Mouse (Mus musculus): Measurements from ENCODE around the gene Snap47.
"Not testable (repeated sequence)": the region's sequence is repeated elsewhere in the genome, so short reads cannot be mapped to it uniquely, and the experiment has no call there.

Snap47 gene

DNA sequence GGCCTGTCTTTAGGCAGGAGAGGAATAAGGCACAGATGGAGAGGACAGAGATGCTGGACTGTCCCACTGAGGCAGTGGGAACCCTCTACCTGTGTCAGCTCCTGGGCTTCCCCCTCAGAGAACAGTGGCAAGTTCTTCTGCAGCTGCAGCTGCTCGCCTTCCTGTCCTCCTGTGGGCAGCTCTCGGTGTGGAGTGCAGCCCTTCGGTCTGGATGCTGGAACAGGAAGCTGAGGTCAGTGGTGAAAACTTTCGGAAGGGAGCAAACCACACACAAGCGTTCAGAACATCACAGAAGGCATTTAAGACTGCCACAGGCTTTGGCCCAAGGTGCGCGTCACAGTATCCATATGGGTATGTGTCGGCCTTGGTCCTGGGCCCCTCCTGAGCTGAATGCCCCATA is 29.6 kb downstream of the Snap47 start:
- DNase-seq, result no peak

DNA sequence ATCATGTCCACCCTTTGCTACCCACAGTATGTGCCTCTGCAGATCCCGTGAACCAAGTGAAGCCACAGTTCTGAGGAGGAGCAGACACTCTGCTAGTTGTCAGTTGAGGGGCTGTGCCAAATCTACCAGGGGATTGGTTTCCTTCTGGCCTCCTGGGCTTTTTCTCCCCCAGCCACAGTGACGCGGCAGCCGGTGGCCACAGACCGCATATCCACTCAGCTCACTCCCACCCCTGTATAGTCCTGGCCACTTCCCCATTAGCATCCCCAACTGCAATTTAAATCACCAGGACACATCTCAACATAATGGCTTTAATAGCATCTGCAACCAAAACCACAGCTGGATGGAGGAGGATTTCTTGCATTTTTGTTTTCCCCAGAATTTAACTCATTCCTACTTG is 32.3 kb downstream of the Snap47 start:
- no peak for DNase-seq

DNA sequence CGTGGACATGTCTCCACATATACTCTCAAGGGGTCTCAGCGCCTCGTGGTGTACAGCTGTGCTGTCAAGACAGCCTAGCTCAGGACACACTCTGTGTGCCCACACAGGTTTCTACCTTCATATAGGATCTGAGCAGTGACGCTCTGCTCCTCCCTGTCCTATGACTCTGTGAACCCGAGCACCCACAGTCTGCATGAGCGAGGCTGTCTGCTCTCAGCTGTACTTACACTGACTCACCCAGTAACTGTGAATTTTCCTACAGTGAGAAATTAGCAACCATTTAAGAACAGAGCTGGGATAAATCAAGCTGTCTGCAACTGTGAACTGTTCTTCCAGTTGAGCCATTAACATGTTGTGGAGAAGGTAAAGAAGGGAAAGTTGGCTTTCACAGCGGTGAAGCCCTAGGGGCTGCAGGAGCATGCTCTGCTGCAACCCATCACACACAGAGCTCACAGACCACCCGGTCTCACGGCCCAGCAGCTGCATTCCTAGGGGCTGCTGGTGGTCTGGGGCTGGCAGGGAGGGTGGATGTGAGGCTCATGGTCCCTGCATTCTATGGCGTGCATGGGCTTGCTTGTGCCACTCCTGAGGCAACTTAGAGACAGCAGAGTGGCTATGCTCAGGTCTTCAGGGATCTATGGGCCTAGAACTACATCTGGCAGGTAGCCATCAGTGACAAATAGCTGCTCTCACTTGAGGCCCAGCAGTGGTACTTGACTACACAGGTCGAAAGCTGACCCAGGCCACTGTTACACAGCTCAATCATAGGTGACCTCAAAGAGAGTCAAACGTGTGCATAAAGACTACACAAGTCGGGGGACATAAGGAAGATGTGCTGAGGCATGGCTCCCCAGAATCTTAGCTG is 37.8 kb downstream of the Snap47 start:
- DNase-seq, result no peak

DNA sequence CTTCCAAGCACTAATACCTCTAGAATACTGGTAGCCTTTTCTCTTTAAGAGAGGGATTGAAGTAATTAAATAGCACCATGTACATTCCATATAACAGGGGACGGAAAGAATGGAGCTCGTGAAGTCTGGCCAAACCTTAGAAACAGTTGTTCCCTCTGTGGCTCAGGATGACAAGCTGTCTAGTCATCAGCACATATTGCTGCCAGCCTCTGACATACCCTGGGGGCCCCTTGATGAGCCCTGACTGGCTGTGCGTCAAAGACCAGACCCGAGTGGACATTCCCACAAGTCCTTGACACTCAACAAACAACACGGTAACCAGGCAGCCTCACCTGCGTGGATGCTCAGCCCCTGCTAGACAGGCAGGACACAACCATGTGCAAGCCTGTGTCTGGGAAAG is 38.9 kb downstream of the Snap47 start:
- DNase-seq, result no peak

DNA sequence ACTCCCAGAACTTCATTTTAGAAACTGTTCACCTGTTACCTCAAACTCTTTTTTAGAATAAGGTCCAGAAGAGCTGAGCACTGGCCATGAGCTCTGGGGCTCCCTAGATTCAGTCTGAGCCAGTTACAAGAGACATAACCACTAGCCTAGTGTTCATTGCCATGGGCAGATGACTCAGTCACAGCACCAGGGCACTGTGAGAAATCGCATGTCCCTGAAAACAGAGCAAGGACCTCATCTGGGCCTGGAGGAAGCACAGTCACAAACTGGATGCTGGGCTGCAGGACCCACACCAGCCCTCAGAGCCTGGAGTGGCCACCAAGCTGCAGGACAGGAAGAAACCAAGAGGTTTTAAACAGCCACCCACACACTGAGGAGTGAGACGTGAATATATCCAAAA is 40.1 kb downstream of the Snap47 start:
- DNase-seq, result no peak

DNA sequence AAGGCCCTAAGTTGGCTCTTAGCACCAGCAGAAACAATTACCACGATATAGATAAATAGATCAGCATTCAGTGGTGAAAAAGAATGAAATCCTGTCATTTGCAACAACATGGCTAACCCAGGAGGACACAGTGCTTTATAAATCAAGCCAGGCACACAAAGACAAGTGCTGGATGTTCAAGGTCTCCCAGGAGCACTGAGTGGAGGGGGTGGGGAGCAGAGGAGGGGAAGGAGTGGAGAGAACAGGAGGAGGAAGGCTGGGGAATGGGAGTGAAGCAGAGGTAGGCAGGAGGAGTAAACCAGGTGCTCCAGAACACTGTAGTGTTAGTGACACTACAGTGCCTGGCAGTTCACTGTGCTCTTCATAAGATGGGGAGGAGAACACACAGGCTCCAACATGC is 45.2 kb downstream of the Snap47 start:
- no peak for DNase-seq

DNA sequence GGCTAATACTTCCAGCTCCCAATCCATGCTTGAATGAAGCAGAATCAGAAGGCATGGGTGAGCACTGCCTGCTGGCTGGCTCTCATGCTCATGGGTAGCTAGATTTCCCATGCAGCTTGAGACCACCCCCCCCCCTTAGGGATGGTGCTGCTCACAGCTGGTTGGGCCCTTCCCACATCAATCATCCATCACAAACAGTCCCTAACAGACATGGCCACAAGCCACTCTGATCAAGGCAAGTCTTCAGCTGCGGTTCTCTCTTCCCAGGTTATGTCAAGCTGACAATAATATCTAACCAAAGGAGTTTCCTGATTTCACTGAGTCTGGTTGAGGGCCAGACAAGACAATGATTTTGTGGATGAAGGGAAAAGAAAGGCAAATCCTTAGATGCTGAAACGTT is 50.1 kb downstream of the Snap47 start:
- no peak for DNase-seq

DNA sequence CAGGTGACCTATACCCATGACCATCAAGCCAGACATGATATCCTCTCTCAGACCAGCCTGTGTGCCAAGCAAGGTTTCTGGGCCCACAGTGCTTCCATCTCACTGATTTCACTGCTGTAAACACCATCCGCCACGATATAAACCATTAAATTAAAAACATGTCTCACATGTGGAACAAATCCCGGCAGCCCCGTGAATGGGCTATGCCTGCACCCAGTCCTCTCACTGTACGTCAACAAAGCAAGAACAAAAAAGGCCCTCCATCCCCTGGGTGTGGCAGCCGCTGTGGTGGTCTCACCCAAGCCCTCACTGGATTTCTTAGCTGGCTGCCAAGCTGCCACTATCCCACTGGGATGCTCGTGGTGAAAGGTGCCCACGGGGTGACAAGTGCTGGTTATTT is 51.2 kb downstream of the Snap47 start:
- no peak for DNase-seq

DNA sequence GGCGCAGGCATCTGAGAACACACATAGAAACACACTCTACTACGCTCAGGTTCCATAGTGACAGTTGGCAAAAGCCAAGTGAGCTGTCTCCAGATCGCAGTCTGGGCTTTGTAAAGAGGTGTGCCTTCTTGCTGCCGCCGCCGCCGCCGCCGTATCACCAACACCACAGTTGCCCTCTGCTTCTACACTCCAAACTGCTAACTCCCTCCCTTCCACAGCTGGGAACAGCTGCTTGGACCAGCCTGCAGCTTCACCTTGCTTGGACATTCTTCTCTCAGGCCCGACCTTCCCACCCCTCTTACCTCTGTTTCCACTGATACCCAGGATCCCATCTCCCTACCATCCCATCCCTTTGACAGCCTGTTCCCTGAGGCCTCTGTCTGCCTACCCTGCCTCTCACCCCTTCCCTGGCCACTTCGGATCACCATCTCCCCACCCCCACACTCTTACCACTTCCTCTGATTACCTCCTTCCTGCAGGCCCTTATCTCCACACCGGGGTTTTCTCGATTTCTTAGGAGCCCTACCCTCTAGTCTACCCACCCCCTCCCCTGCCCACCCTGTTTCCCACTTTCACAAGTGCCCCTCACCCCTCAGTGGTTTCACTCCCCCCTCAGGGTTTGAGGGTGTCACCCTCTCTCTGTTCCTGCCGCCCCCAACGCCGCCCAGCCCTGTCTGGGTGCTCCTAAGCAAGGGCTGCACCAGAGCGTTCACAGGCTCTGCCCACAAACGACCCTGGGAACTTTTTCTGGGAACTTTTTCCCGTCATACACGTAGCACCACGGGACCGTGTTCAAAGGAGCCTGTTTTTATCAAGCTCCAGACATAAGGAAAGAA is 53.2 kb downstream of the Snap47 start:
- no peak for DNase-seq

DNA sequence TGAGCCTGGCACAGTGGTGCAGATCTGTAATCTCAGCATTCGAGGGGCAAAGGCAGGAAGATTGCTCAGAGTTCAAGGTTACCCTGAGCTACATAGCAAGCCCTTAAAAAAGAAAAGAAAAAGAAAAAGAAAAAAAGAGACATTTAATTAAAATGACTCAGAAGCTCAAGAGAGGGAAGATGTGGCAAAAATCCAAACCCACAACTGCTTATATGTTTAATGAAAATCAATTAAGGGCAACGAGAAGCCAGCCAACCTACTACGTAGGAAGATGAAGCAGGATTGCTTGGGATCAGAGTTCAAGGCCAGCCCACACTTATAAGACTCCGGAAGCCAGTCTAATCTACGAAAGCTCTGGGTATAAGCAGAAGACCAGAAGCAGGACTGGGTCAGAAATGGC is 56.5 kb downstream of the Snap47 start:
- no peak for DNase-seq

DNA sequence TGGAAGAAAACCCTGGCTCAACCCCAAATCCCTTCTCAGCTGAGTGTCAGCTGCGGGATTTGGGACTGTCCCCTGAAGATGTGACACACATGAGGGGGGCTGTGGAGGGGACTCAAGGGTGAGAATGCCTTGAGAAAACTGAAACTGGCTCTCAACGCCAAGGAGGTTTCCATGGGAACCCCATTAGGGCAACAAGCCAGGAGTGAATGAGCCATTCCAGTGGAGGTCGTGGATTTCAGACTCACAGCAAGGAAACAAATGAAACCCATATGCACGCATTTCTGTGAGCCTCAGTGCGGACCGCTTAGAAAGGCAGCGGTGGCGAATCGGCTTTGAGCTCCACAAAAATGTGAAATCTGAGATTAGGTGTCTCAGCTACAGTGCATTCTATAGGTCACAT is 57.4 kb downstream of the Snap47 start:
- DNase-seq, result no peak

DNA sequence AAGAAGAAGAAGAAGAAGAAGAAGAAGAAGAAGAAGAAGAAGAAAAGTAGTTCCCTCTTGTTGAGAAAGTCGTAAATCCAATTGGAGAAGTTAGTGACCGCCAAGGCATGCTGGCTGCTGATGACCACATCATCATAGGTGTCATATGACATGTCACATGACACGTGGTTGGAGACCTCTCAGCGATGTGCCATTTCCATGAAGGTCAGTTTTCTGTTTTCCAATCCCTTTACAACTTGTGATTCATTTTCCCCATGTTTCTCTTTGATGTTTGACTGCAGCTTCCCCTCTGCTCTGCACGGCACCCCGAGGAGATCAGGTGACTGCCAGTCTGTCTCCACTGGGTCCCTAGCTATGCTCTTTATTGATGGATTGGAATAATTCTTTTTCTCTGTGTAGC is 58.7 kb downstream of the Snap47 start:
- DNase-seq, result no peak

DNA sequence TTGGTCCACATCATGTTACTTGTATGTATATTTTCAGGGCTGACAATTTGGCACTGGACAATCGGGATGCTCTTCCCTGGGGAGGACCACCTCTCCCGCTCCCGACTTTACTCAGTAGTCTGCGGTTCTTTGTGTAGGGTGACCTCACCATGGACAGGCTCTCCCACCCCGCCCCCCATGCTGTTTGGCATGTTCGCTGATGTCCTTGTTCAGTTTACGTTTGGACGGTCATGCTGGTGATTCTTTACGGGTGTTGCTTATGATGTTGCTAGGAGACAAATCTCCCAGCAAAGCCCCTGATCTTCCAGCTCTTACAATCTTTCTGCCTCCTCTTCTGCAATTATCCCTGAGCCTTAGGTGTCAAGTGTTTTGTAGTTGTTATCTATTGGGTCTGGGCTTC is 60.5 kb downstream of the Snap47 start:
- DNase-seq, result no peak

DNA sequence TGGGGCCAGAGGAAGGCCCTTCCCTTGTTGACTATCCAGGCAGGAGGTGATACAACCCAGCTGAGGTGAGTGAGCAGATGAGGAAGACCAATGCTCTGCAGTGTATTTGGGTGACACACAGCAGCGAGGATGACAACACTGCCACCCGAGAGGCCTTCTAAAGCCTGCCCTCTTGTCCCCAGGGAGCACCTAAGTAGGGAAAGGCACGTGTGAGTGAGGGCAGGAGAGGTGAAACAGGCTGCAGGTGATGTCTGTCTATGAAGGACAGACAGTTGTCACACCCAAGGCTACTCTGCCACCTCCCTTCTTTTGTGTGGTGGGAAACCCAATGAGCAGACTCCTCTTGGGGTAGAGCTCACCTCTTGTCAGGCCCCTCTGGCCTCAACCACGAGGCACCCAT is 61.4 kb downstream of the Snap47 start:
- no peak for DNase-seq

DNA sequence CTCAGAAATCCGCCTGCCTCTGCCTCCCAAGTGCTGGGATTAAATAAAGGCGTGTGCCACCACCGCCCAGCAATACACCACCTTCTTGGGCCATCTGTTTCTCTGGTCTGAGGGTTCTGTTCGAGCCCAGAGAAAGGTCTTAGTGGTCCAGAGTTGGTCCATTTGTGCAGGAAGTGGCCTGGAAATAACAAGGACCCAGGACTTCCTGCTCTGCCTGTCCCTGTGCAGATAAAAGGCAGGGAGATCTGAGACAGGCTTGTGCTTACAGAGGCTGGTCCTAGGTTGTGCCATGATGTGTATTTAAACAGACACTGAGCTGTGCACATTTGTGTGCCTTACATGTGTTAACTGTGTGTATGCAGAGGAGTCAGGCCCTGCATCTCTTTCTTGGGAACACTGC is 62.2 kb downstream of the Snap47 start:
- DNase-seq, result no peak

DNA sequence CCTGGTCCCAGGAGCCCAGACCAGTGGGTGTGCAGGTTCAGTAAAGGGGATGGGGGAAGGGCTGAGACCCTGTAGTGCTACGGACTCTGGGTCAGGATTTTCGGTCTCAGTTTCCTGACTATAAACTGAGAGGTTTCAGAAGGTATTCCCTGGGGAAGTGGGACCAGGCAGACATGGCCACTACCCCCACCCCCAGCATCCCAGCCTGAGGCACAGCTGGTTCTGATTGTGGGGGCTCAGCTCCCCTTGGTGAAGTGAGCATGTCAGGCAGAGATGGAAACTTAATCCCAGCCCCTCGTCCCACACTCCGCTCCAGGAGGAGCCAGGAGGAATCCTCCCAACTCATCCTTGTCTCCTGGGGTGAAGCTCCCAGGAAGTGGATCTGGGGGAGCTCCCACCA is 63.5 kb downstream of the Snap47 start:
- DNase-seq, result no peak

DNA sequence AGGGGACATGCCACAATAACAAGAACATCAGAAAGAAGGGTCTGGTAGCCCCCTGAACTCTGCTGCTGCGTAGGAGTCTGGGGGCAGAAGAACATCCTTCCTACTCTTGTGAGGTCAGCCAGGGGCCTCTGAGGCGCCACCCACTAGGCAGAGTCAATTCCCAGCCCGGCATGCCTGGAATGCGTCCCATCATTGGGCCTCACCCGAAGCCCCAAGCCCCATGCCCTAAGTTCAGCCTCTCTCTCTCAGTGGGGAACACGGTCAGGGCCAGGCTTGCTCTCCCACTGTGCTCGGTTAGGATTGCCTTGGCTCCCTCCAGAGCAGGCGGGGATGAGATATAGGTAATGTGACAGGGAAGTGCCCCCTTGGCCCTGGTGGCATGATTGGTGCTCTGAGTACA is 65.9 kb downstream of the Snap47 start:
- no peak for DNase-seq

DNA sequence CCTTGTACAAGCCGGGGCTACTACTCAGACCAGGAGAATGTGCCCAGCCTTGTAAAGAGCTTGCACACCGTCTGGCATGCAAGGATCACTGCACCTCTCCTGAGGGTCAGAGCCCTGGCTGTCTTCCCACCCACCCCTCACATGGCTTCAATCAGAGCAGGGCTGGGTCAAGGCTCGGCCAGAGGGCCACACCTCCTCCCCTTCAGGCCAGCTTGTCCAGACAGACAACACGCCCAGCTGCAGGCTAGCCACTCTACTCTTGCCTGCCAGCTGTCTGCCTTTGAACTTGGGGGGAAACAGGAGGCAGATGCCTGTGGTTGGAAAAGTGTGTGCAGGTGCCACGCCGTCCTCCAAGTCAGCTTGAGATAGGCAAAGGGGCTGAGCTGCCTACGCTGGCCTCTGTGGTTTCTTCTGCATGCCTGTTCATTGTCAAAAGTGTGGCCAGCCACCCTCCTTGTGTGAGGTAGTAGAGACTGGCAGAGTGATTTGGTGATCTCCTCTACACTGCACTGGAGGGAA is 66.5 kb downstream of the Snap47 start:
- no peak for DNase-seq

DNA sequence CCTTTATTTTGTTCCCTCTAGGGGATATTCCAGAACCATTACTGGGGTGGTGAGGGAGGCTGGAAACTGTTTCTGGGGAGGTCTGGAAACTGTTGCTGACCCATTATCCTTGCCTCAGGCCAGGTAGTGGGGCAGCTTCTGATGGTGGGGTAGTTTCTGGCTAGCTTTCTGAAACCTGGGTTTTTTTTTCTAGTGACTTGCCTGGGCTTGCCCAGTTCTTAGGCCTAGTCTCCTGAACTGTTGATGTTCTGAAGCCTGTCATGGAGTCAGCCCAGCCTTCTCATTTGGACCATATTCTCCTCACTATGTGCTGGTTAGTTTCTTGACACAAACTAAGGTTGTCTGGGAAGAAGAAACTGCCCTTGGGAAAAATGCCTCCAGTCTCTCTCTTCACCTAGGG is 71.4 kb downstream of the Snap47 start:
- DNase-seq, result no peak

DNA sequence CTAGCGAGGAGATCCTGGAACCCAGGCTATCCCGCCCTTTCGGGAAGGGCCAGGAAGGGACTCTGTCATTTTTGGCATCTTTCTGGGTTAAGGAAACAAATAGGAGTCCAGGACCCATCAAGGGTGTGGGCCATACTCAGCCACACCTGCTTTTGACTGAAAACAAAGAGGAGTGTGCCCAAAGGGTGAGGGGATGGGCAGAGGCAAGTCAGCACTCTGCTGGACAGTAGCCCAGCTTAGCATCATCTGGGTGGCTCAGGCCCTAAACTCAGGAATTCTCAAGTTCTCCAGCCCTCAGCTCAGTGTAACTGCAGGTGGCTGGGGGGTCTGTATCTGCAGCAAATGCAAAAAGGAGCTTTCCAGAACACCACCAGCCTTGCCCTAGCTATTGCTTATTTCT is 73.0 kb downstream of the Snap47 start:
- no peak for DNase-seq

DNA sequence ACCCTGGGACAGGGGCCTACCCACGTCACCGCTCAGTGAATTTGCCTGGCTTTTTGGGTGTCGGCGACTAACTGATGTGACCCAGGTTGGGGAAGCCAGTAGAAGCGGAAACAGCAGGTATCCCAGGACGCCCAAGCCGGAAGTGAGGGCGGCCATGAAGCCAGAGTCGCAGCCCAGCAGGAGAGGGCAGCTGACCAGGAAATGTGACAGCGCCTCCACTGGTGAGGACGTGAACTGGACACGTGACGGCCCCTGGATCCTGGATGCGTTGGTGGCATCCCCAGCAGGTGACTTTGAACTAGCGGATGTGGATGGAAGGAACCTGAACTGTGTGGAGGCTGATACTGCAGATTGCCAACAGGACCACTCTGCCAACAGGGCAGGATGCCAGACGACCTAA is 75.5 kb downstream of the Snap47 start, which contains the start of gene Prss38:
Prss38 (minus strand) TSS at position 183 of the 400 bp plus-strand sequence.
- no peak for DNase-seq

DNA sequence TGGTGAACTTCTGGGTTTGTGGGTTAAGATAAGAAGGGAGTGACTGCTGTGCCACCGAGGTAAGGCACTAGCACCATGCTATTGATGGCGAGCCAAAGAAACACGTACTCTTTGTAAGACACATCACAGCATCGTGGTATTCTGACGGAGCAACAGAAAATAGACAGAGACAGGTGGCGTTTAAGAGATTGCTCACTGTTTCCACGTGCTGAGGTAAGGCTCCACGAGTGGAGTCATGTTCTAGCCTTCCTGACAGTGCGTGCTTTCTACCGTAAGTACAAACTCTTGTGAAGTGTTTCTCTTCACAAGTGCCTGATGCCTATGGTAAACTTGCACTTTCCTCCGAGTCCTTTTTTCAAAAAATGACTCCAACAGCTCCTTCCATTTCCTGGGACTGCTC is 81.1 kb downstream of the Snap47 start:
- no peak for DNase-seq

DNA sequence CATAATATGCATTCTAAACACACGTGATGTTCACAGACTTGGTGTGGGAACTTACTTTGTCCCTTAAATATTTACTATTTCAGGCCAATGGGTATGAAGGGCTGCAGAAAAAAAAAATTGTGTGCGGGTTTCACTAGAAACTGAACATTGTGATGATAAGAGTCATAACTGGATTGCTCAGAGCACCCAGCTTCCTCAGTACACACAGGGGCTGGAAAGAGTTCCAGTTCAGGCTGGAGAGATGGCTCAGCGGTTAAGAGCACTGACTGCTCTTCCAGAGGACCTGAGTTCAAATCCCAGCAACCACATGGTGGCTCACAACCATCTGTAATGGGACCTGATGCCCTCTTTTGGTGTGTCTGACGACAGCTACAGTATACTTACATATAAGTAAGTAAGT is 83.0 kb downstream of the Snap47 start:
- not testable (repeated sequence) for DNase-seq

DNA sequence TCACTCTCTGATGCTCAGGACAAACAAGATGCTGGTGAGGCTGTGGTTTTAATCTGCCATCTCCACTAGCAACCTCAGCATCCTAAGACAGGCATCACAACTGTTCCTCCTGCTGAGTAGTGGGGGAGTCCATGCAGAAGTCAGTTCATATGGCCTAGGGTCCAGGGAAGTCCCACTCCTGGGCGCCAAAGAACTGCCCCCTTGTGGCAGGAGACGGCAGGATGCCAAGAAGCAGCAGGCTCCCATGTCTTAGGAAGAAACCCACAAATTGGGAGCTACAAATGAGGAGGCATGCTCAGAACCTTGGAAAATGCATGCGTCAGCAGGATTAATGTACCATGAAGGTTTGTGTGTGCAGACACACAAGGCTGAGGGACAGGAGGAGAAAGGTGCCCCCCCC is 84.4 kb downstream of the Snap47 start:
- DNase-seq, result no peak
